In the genomic region with DNA sequence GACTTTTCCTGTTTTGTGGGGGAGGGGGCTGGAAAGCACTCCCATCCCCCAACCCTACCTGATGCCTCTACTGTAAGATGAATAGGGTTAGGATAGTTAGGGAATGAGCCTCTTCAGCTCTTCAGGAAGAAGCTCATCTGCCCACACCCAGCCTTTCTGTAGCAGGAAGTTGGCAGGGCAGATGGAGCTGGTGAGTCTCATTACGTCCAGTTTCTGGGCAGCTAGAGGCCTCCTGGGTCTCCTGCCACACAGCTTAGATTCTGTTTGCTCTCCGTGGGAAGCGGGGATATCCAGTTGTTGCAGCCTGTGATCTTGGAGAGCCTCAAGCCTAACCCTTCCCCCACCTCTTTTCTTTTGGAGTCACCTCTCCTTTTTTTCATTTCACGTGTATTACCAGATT, we compare ENCODE assay signal across 8 mouse cellular contexts. TPM values are rescaled to one million over a fixed set of nuclear protein-coding genes. Genes with fewer than 3 reads are reported as not detected.
A peak's percentile ranks its signal among the peaks of the same experiment; 100 is the strongest.
DNase-seq lines count a peak whose midpoint lies in the region; ATAC-seq and TF ChIP-seq lines count a peak whose summit lies in the region.

No protein-coding gene starts in this region.

- TF ChIP-seq CTCF in lung, postnatal 0 days (IDR thresholded peaks at IDR 0.05) = no peak

- H3K9ac ChIP-seq in heart, embryonic 13.5 days = peak overlapping the region; percentile 77
- H3K9ac ChIP-seq in lung, postnatal 0 days (replicated peaks; ENCODE audit: low read depth) = peak overlapping the region; percentile 23; the same call in 1 of the 2 replicates

- H3K4me2 ChIP-seq in heart, embryonic 13.5 days = peak overlapping the region; percentile 94
- H3K4me2 ChIP-seq in lung, postnatal 0 days (replicated peaks; ENCODE audit: low read depth, low read length) = peak overlapping the region; percentile 53

- peak overlapping the region; percentile 98 for H3K27ac ChIP-seq in heart, embryonic 13.5 days (replicated peaks)
- peak overlapping the region; percentile 99 for H3K27ac ChIP-seq in hindbrain, embryonic 10.5 days
- H3K27ac ChIP-seq in lung, postnatal 0 days (ENCODE audit: low read length) = peak overlapping the region; percentile 97

- no peak for TF ChIP-seq EP300 in lung, postnatal 0 days (IDR thresholded peaks at IDR 0.05)

- H3K4me3 ChIP-seq in heart, embryonic 13.5 days = peak overlapping the region; percentile 55
- H3K4me3 ChIP-seq in hindbrain, embryonic 10.5 days = peak overlapping the region; percentile 97
- peak overlapping the region; percentile 33; the same call in 1 of the 2 replicates for H3K4me3 ChIP-seq in lung, postnatal 0 days (ENCODE audit: low read depth, low read length)

- no peaks in the 10 kb centered on the region for H3K27me3 ChIP-seq in heart, embryonic 13.5 days (replicated peaks)
- H3K27me3 ChIP-seq in hindbrain, embryonic 10.5 days (ENCODE audit: insufficient read depth, poor library complexity, severe bottlenecking) = no peaks in the 10 kb centered on the region
- H3K27me3 ChIP-seq in lung, postnatal 0 days (replicated peaks; ENCODE audit: insufficient read depth, low read length) = no peaks in the 10 kb centered on the region

- H3K4me1 ChIP-seq in heart, embryonic 13.5 days = peaks cover 53% of the 10 kb centered on the region
- H3K4me1 ChIP-seq in hindbrain, embryonic 10.5 days (replicated peaks) = peaks cover 64% of the 10 kb centered on the region
- peaks cover 28% of the 10 kb centered on the region for H3K4me1 ChIP-seq in lung, postnatal 0 days (ENCODE audit: insufficient read depth, low read depth, low read length)

- WGBS in heart, embryonic 13.5 days = 8% methylated on average over 4 of the region's 4 CpGs
- WGBS in hindbrain, embryonic 10.5 days = 3% methylated on average over 4 of the region's 4 CpGs
- 10% methylated on average over 4 of the region's 4 CpGs for WGBS in lung, postnatal 0 days

- no peaks in the 10 kb centered on the region for H3K9me3 ChIP-seq in heart, embryonic 13.5 days
- H3K9me3 ChIP-seq in hindbrain, embryonic 10.5 days = no peaks in the 10 kb centered on the region
- no peaks in the 10 kb centered on the region for H3K9me3 ChIP-seq in lung, postnatal 0 days (ENCODE audit: low read length)

- peaks cover 25% of the 10 kb centered on the region for H3K36me3 ChIP-seq in heart, embryonic 13.5 days
- peaks cover 28% of the 10 kb centered on the region for H3K36me3 ChIP-seq in hindbrain, embryonic 10.5 days
- peaks cover 5% of the 10 kb centered on the region; the same call in 1 of the 2 replicates for H3K36me3 ChIP-seq in lung, postnatal 0 days (ENCODE audit: insufficient read depth, low read length)

- no peak for DNase-seq in heart, adult 9 months (ENCODE audit: low spot score in 2 of 2)
- peak; percentile 69 for DNase-seq in Muller cell, postnatal 12 days (ENCODE audit: inconsistent ontology term)
- DNase-seq in hindbrain, embryonic 10.5 days (ENCODE audit: low spot score) = no peak
- DNase-seq in lung, postnatal 0 days (ENCODE audit: low spot score) = peak; percentile 73
- DNase-seq in urinary bladder, adult 2 months (ENCODE audit: low spot score) = no peak
- DNase-seq in gastrocnemius, postnatal 4 days (ENCODE audit: low spot score in 2 of 2) = no peak
- DNase-seq in left cerebral cortex, adult 11 months (ENCODE audit: low spot score) = no peak

- ATAC-seq in heart, embryonic 13.5 days (ENCODE audit: extremely low read depth, insufficient number of reproducible peaks, low FRiP score, low TSS enrichment) = no peak
- ATAC-seq in lung, postnatal 0 days = no peak

RNA-seq across cellular contexts. Expression of a gene that starts 3.8 kb away (rescaled TPM):
- 127 and 141 TPM in 2 replicates for polyA plus RNA-seq in heart, embryonic 13.5 days (2015; fragmentation: Nextera tagmentation; extraction: Ambion mirVana)
- 229 TPM in 2 replicates for polyA plus RNA-seq in hindbrain, embryonic 10.5 days (2016; fragmentation: Nextera tagmentation; extraction: Ambion mirVana)
- polyA plus RNA-seq in lung, postnatal 0 days (2015; fragmentation: Nextera tagmentation; extraction: Ambion mirVana) = 186 and 199 TPM in 2 replicates
- polyA plus RNA-seq in urinary bladder, adult 2 months (2012; rRNA removed) = 151 and 152 TPM in 2 replicates
- total RNA-seq in gastrocnemius, postnatal 4 days (2021) = 100 to 1,000 TPM; 179 to 182 TPM

RNA-seq across cellular contexts. Expression of a gene that starts 9.4 kb away (rescaled TPM):
- polyA plus RNA-seq in heart, embryonic 13.5 days (2015; fragmentation: Nextera tagmentation; extraction: Ambion mirVana) = 55.0 and 57.2 TPM in 2 replicates
- polyA plus RNA-seq in hindbrain, embryonic 10.5 days (2016; fragmentation: Nextera tagmentation; extraction: Ambion mirVana) = 74.7 and 76.1 TPM in 2 replicates
- 61.6 and 66.6 TPM in 2 replicates for polyA plus RNA-seq in lung, postnatal 0 days (2015; fragmentation: Nextera tagmentation; extraction: Ambion mirVana)
- 120 and 132 TPM in 2 replicates for polyA plus RNA-seq in urinary bladder, adult 2 months (2012; rRNA removed)
- total RNA-seq in gastrocnemius, postnatal 4 days (2021) = 10 to 100 TPM; 55.0 to 57.0 TPM

RNA-seq across cellular contexts. Expression of a gene that starts 20.2 kb away (rescaled TPM):
- polyA plus RNA-seq in heart, embryonic 13.5 days (2015; fragmentation: Nextera tagmentation; extraction: Ambion mirVana) = 28.9 and 30.1 TPM in 2 replicates
- 73.3 and 75.7 TPM in 2 replicates for polyA plus RNA-seq in hindbrain, embryonic 10.5 days (2016; fragmentation: Nextera tagmentation; extraction: Ambion mirVana)
- 22.5 and 24.9 TPM in 2 replicates for polyA plus RNA-seq in lung, postnatal 0 days (2015; fragmentation: Nextera tagmentation; extraction: Ambion mirVana)
- polyA plus RNA-seq in urinary bladder, adult 2 months (2012; rRNA removed) = 22.8 and 24.0 TPM in 2 replicates
- total RNA-seq in gastrocnemius, postnatal 4 days (2021) = 10 to 100 TPM; 20.2 to 20.6 TPM

RNA-seq across cellular contexts. Expression of a gene that starts 20.6 kb away (rescaled TPM):
- polyA plus RNA-seq in heart, embryonic 13.5 days (2015; fragmentation: Nextera tagmentation; extraction: Ambion mirVana) = 13.4 and 16.0 TPM in 2 replicates
- polyA plus RNA-seq in hindbrain, embryonic 10.5 days (2016; fragmentation: Nextera tagmentation; extraction: Ambion mirVana) = 18.9 and 20.9 TPM in 2 replicates
- polyA plus RNA-seq in lung, postnatal 0 days (2015; fragmentation: Nextera tagmentation; extraction: Ambion mirVana) = 10.8 and 11.2 TPM in 2 replicates
- 28.4 and 33.2 TPM in 2 replicates for polyA plus RNA-seq in urinary bladder, adult 2 months (2012; rRNA removed)
- 1 to 10 TPM; 7.4 to 8.7 TPM for total RNA-seq in gastrocnemius, postnatal 4 days (2021)

RNA-seq across cellular contexts. Expression of a gene that starts 24.5 kb away (rescaled TPM):
- 9.7 and 11.7 TPM in 2 replicates for polyA plus RNA-seq in heart, embryonic 13.5 days (2015; fragmentation: Nextera tagmentation; extraction: Ambion mirVana)
- 18.7 and 19.1 TPM in 2 replicates for polyA plus RNA-seq in hindbrain, embryonic 10.5 days (2016; fragmentation: Nextera tagmentation; extraction: Ambion mirVana)
- polyA plus RNA-seq in lung, postnatal 0 days (2015; fragmentation: Nextera tagmentation; extraction: Ambion mirVana) = 9.7 and 9.8 TPM in 2 replicates
- polyA plus RNA-seq in urinary bladder, adult 2 months (2012; rRNA removed) = 26.2 and 30.0 TPM in 2 replicates
- total RNA-seq in gastrocnemius, postnatal 4 days (2021) = 10 to 100 TPM; 56.7 to 58.3 TPM

Comparison
In these comparisons a context has a peak if more than half of its experiments do, and no peak if none do; other contexts are left out.
1. H3K4me3 ChIP-seq: peak in every context shown above with its lines; median percentile 97 in hindbrain, embryonic 10.5 days; 55 in heart, embryonic 13.5 days; 33 in lung, postnatal 0 days.
2. DNase-seq: peak in Muller cell, postnatal 12 days (single experiment) and lung, postnatal 0 days (single experiment); none in heart, adult 9 months (0 of 2), hindbrain, embryonic 10.5 days (single experiment), urinary bladder, adult 2 months (single experiment), gastrocnemius, postnatal 4 days (0 of 2) and left cerebral cortex, adult 11 months (single experiment).
3. Peak in every context shown above with its lines, with median percentiles within 50 percentile points of each other: H3K27ac ChIP-seq.